Mouse (Mus musculus) ES-Bruce4 (cell line): ENCODE measurements around the gene Vrk2.

Experiments used
- CTCF ChIP-seq: IDR thresholded peaks from one replicate; pipeline ENCODE4 v1.8.1; 2011; ENCODE audit warnings: low read depth, low read length
- POLR2A ChIP-seq: IDR thresholded peaks from one replicate; pipeline ENCODE4 v1.8.1; 2011; ENCODE audit warnings: low read length; ENCODE audit not compliant: insufficient read depth

DNA sequence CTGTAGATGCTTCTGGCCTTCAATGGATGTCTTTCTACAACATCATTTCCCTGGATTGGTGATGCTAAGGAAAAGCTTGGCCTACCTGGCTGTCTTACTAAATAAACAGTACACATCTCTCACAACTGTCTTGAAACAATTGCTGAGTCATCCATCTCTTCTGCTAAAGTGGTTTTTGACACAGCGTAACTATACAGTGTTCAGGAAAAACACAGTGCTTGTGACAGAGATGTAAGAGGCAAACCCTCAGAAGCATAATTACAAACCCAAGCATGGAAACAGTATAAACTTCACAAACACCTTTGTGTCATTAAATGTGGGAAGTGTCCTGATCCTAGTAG, 6.6 kb downstream of the Vrk2 start:
- TF ChIP-seq CTCF, result no peak
- no peak for TF ChIP-seq POLR2A
